Mouse (Mus musculus) A20 (cell line): ENCODE measurements around the gene Osbpl8.

Source experiments
- DNase-seq: peaks from one replicate; pipeline ENCODE4 v3.0.0-alpha.2; 2011; ENCODE audit warnings: low read depth, low spot score

Gene Osbpl8

GRCm38 (mm10) chr10:111308850-111309501 is 144.4 kb downstream of the Osbpl8 start:
- no peak for DNase-seq

DNA sequence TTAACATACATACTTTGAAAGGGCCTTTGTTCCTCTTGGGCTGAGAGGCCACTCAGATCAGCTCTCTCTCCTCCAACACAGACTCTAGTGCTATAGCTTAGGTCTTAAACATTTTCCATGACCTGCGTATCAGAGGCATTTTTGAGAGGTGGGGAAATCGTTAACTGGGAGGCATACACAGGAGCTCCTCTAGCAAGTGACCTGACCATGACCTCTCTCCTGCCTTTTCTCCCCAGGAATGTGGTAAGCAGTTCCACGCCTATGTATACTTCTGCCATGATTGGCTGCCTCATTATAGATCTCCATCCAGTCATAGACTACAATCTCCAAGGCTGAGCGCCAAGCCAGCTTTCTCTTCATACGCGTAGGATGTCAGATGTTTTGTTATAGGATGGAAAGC is 148.7 kb downstream of the Osbpl8 start:
- no peak for DNase-seq

- no peak for DNase-seq
These were observed 150.3 kb downstream of the Osbpl8 start for GRCm38 (mm10) chr10:111314636-111315395.

DNA sequence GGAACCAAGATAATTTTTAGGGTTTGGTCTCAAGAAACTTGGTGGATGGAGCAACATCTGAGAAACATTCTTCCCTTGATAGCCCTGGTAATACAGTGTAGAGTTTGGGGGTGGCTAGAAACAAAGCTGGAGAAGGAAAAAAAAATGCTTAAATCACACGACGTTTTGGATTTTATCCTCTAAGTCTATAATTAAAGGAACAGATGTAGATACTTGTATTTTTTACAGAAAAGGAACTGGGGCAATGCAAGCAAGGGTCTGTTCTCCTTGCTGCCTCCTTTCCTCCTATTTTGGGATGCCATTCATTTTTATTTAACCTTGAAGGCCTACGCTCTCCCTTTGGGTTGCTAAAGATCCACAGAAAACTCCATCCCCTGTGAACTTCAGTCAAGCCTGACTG is 151.4 kb downstream of the Osbpl8 start:
- no peak for DNase-seq

DNA sequence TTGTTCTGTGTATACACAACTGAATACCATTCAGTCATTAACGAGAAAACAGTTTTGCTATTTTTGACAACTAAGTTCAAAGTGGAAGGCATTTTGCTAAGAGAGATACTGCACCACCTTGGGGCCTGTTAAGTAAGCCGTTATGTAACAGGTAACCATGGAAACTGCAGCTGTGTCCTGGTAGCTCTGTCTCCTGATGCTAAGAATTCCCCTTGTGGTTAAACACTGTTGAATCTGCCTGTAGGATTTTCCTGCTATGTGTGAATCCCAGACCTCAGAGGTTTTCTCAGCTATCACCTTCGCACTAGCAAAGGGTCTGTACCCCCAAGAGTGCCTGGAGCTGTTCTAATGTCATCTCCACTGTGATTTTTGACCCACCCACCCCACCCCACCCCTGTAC is 153.5 kb downstream of the Osbpl8 start:
- DNase-seq: no peak

DNA sequence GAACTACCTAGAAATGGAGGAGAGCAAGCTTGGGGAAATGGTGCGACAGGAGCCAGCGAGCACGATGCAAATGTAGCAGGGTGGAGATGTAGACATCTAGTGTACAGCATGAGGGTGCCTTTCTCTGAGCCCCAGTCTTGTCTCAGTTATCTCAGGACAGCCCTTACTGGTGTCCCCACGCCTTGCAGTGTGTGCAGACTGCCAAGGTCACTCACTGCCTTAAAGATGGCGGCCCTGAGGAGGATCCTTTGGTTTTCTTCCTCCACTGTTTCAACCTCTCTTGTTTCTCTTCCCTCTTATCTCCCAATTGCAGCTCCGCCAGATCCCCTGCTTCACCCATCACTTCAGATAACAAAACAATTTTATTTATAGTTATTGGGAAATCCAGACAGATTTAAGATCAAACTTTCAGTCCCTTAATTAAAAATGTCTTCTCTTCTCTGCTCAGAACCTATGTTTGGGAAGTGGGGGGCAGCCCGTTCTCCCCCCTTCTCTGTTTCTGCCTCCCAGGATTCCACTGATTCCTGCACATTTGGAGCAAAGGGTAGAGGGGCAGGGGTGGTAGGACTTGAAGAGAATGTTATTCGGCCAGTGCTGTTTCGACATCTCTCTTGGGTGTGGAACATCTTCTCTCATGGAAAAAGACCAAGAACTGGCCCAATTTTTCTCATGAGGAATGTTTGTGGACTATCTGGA is 154.4 kb downstream of the Osbpl8 start:
- DNase-seq: no peak

DNA sequence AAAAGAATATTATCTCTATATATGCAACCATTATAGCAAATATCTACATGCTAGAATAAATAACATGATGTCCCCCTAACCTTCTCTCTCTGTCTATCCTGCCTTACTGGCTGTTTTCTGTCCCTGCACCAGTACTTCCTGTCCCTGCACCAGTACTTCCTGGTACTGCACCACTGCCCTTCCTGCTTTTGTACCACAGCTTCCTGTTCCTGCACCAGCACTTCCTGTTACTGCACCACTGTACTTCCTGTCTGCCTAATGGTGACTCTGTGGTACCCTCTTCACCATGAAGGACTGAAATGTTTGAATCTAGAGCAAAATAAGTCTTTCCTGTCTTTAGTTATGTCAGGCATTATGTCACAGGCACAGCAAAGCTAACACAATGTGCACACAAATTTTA is 156.0 kb downstream of the Osbpl8 start:
- peak; percentile 42 for DNase-seq

DNA sequence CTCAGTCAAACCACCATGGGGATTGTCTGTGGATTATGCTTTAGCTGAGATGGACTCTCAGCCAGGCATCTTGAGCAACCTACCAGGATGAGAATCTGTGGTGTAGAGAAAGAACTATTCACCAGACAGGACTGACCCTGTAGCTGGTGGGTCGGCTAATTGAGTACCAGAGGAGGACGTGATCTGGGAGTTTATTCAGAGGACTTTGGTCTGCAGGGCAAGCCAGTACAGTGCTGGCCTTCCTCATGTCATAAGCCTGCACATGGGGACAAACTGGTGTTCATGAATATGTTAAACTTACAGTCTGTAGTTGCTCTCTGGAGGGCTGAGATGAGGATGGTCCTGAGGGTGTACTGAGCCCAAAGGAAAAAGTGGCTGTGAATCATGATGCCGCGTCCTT is 163.4 kb downstream of the Osbpl8 start:
- DNase-seq: no peak

DNA sequence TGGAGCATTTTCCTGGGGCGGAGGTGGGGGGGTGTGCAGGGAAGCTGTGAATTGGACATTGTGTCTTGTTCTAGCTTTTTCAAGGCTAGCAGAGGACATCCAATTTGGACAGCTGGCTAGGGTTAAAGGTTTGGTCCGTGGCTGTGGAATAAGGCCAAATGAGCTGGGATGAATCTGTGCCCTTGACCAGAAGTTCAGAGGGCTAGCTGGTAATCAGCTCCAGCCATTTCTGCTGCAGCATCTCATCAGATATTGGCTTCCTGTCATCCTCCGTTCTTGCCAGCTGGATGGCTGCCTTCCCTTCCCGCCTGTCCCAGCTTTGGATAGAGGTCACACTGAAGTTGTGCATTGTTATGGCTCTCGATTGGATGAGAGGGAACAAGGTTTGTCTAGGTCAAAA is 164.8 kb downstream of the Osbpl8 start:
- DNase-seq: no peak

- no peak for DNase-seq
These were observed 170.3 kb downstream of the Osbpl8 start for GRCm38 (mm10) chr10:111334902-111335301.

DNA sequence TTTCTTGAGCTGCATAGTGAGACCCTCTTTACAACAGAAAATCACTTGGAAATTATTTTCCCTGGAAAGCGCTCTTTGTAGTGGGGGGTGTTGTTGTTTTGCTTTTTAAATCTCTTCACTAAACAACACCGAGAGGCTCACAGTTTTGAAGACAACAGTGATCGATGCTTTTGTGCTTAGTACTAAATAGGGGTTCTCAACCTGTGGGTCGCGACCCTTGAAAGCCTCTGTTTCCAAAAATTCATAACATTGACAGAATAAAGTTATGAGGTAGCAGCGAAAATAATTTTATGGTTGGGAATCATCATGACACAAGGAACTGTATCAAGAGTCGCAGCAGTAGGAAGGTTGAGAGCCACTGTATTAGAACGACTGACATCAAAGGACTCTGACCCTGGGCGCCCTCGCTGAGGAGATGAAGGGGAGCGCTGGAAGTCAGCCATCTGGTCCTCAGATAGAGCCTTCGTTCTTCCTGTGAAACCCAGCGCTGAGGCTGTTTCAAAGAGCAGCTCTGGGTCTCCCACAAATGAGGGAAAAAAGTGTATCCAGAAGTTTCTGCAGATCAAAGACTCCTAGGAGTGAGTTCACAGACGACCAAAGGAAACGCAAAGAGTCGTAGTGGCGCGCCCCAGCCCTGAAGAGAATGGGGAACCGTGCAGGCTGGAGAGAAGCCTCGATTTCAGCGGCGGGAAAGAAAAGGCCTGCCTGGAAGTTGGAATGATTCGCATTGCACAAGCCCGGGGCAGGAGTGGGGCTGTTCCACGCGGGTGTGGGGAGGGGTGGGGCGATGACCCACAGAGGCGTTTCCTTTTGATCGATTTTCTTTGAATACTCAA is 171.2 kb downstream of the Osbpl8 start:
- DNase-seq: no peak

GRCm38 (mm10) chr10:111336353-111336713 is 171.8 kb downstream of the Osbpl8 start:
- no peak for DNase-seq

DNA sequence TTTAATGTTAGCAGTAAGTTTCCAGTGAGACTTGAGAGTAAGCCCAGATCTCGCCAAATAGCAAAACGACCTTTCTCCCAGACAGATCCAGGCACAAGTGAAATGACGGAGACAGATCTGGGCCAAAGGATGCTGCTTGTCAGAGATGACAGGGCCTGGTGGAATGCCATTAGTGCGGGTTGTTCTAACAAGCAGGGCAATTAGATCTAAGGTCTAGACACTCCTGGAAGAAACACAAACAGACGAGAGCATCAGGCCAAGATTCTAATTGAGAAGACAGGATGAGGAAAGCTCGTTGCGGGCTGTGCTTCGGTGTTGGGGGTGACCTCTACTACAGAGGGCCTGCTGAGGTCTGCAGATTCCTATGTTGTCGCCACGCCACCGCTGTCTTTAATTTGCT is 174.7 kb downstream of the Osbpl8 start:
- DNase-seq: no peak

DNA sequence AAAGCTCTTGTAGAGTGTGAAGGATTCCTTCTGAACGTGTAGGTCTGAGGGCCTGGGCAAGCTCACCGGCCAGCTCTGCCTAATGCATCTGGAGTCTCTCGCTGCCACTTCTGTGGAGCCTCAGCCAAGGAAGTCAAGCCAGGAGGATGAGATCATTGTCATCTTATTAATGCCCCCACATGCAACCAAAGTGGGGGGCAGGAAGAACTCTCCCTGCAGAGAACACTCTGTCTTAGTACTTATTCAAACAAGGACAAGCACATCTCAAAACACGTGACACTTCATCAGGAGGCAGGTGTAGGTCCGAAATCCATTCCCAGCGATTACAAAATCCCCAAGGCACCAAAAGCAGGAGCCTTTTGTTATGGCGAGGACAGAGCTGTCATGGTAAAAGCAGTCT is 177.2 kb downstream of the Osbpl8 start:
- DNase-seq: no peak

- no peak for DNase-seq
These were observed 179.0 kb downstream of the Osbpl8 start for GRCm38 (mm10) chr10:111343555-111343954.
